Mouse (Mus musculus): ENCODE measurements around the gene Ugt1a2. TPM values are rescaled to one million over a fixed set of nuclear protein-coding genes. Genes with fewer than 3 reads are reported as not detected.

Gene Ugt1a2
- polyA plus RNA-seq, 1 experiment from 2014 or later: not detected

DNA sequence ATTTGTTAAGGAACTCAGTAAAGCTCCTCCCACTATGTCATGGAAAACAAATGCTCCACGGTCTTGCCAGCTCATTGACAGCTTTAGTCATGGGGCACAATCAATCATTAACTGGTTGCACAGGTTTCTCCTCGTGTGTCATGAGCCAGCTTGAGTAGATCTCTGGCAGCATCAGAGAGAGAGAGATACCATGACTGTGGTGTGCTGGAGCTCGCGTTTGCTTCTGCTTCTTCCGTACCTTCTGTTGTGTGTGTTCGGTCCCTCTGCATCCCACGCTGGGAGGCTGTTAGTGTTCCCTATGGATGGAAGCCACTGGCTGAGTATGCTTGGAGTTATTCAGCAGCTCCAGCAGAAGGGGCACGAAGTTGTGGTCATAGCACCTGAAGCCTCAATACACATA is 11.4 kb downstream of the Ugt1a2 start, which contains the start of gene Ugt1a1:
Gene Ugt1a1 (plus strand): TSS at position 148 of the 400 bp plus-strand sequence.
- H3K4me1 ChIP-seq: no peaks in the 10 kb centered on the region
- no peak for ATAC-seq (ENCODE audit: low FRiP score)
- no peaks in the 10 kb centered on the region for H3K36me3 ChIP-seq (replicated peaks)
- H3K4me3 ChIP-seq (replicated peaks): no peak within 1 kb of the TSS
- H3K9me3 ChIP-seq: peaks cover 52% of the 10 kb centered on the region
- H3K9ac ChIP-seq: no peak within 1 kb of the TSS
- 70% methylated on average over 8 of the region's 8 CpGs for WGBS
- H3K4me2 ChIP-seq: no peak within 1 kb of the TSS
- H3K27me3 ChIP-seq: no peaks in the 10 kb centered on the region
- no peak within 1 kb of the TSS for H3K27ac ChIP-seq

DNA sequence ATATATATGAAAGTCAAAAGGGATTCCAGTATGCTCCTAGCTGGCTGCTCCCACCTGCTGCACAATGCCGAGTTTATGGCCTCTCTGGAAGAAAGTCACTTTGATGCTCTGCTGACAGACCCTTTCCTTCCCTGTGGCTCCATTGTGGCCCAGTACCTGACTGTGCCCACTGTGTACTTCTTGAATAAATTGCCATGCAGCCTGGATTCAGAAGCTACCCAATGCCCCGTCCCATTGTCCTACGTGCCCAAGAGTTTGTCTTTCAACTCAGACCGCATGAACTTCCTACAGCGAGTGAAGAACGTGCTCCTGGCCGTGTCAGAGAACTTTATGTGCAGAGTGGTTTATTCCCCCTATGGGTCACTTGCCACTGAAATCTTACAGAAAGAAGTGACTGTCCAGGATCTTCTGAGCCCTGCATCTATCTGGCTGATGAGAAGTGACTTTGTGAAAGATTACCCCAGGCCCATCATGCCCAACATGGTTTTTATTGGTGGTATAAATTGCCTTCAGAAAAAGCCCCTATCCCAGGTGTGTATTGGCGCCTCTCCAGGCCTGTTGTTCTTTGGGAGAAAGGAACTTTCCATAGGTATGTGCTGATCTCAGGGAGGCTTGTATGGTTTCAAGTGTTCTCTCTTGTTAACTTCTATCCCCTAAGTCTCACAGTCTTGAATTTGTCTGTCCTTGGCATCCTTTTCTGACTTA is 12.1 kb downstream of the Ugt1a2 start:
- H3K4me2 ChIP-seq: no peak overlapping the region
- 64% methylated on average over 8 of the region's 8 CpGs for WGBS
- ATAC-seq (ENCODE audit: low FRiP score): peak; percentile 22

DNA sequence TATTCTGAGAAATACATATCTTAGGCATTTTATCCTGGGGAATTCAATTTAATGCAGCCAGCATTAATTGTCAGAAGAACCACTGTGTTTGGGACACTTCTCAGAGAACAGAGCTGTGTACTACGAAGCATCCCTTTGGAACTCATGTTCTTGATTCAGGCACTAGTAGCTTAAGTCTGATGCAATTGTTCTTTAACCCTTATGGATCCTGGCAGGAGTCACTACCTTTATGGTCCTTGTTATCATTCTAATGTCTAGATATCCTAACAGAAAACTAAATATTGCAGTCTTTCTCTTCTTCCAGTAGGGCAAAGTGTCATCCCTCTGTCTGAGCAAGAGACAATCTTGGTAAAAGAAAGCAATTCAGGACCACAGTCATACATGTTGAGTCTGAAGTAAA is 12.7 kb downstream of the Ugt1a2 start:
- 79% methylated on average over 1 of the region's 1 CpGs for WGBS
- no peaks in the 10 kb centered on the region for H3K36me3 ChIP-seq (replicated peaks)
- H3K9me3 ChIP-seq: peaks cover 61% of the 10 kb centered on the region
- no peak for ATAC-seq (ENCODE audit: low FRiP score)
- no peak overlapping the region for H3K4me3 ChIP-seq (replicated peaks)
- H3K9ac ChIP-seq: no peak overlapping the region
- H3K4me2 ChIP-seq: no peak overlapping the region
- no peaks in the 10 kb centered on the region for H3K4me1 ChIP-seq
- no peak overlapping the region for H3K27ac ChIP-seq
- H3K27me3 ChIP-seq: no peaks in the 10 kb centered on the region

More for the DNA sequence above, 12.1 kb downstream of the Ugt1a2 start:
- Histone ChIP-seq H3K36me3 (replicated peaks) (no peaks in the 10 kb centered on the region), H3K27ac (no peak overlapping the region), H3K4me3 (replicated peaks) (no peak overlapping the region), H3K9ac (no peak overlapping the region), H3K9me3 (peaks cover 59% of the 10 kb centered on the region), H3K4me1 (no peaks in the 10 kb centered on the region), H3K27me3 (no peaks in the 10 kb centered on the region)

DNA sequence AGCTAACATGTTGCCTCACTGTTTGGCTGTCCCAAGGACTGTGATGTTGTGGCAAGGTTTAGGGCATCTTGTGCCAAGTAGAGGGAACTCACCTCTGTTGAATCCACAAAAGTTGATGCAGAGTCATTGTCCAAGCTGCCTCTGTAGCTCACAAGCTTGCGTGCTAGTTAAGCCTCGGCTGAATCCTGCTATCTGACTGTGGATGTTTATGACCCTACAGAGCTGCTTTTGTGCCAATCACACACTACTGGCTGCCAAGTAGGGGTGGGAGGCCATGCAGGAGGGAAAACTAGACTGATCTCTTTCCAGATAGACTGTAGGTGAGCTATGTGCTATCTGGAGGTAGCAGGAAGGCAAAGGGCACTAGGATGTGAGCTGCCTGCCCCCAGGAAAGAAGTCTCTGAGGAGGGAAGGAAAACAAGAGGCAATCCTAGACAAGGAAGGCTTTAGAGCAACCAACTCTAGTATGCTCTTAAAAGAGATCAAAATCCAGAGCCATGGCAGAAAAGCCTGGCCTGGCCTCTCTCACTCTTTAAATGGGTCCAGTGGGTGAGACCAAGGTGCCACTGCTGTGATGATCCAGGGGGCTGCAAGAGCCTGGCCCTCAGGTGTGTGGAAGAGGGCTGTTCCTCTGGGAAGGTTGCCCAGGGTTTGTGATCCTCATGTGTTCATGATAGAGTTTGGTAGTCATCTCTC is 13.5 kb downstream of the Ugt1a2 start:
- Histone ChIP-seq H3K27me3 (no peaks in the 10 kb centered on the region), H3K9ac (no peak overlapping the region), H3K9me3 (peaks cover 61% of the 10 kb centered on the region), H3K4me2 (no peak overlapping the region), H3K27ac (no peak overlapping the region), H3K4me3 (replicated peaks) (no peak overlapping the region), H3K4me1 (no peaks in the 10 kb centered on the region), H3K36me3 (replicated peaks) (no peaks in the 10 kb centered on the region)
- 86% methylated on average over 2 of the region's 2 CpGs for WGBS
- no peak for ATAC-seq (ENCODE audit: low FRiP score)

DNA sequence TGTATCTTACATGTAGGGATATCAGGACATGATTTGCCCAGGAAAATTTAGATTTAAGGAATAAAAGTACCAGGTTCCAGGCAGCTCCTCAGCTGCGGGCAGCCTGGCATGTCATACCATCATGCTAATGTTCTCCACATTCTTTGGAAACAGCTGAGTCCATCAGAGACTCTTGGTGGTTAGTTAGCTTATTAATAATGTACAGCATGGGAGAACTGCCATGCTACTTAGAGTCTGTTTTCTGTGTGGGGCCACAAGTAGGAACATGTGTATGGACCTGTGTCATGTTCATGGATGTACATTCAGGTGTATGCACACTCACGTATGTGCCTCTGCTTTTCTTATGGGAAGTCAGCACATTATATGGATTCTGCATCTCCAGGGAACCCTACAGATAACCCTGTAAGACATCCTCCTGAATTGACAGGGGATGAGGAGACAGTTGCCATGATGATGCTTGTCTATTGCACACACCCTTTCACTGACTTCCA is 14.1 kb downstream of the Ugt1a2 start:
- no peak overlapping the region for H3K4me2 ChIP-seq
- peaks cover 61% of the 10 kb centered on the region for H3K9me3 ChIP-seq
- 82% methylated on average over 2 of the region's 2 CpGs for WGBS
- H3K27me3 ChIP-seq: no peaks in the 10 kb centered on the region
- H3K36me3 ChIP-seq (replicated peaks): no peaks in the 10 kb centered on the region
- no peak overlapping the region for H3K4me3 ChIP-seq (replicated peaks)
- H3K4me1 ChIP-seq: no peaks in the 10 kb centered on the region
- no peak overlapping the region for H3K27ac ChIP-seq
- ATAC-seq (ENCODE audit: low FRiP score): no peak
- H3K9ac ChIP-seq: no peak overlapping the region

DNA sequence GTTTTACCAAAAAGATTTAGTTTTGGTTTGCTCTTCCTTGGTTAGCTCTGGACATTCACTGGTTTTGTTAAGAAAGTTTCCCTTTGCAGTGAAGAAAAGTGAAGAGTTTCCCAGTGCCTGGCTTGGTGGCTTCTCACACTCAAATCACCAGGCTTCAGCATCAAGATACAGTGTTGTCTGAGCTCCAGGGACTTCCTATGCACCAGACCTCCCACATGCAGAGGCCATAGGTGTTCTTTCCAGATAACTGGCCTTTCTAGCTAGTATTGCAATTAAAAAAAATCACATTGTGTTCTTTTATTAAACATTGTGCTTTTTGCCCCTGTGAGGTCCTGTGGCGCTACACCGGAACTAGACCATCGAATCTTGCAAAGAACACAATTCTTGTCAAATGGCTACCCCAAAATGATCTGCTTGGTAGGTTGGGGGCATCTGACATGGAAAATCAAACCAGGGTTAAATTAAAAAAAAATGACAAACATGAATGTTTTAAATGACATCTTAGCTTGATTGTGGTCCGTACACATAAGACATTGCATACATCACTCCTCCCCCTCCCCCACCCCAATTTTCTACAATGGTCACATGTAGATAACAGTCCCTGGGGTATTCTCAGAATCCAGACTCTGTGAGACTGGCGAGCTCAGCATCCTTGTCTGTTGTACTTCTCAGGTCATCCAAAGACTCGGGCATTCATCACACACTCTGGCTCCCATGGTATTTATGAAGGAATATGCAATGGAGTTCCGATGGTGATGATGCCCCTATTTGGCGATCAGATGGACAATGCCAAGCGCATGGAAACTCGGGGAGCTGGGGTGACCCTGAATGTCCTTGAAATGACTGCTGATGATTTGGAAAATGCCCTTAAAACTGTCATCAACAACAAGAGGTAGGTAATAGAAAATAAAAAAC is 15.3 kb downstream of the Ugt1a2 start:
- Histone ChIP-seq H3K9me3 (peaks cover 61% of the 10 kb centered on the region), H3K27me3 (no peaks in the 10 kb centered on the region), H3K27ac (no peak overlapping the region), H3K4me3 (replicated peaks) (no peak overlapping the region), H3K4me2 (no peak overlapping the region), H3K9ac (no peak overlapping the region), H3K36me3 (replicated peaks) (no peaks in the 10 kb centered on the region), H3K4me1 (no peaks in the 10 kb centered on the region)
- no peak for ATAC-seq (ENCODE audit: low FRiP score)
- WGBS: 72% methylated on average over 10 of the region's 10 CpGs

DNA sequence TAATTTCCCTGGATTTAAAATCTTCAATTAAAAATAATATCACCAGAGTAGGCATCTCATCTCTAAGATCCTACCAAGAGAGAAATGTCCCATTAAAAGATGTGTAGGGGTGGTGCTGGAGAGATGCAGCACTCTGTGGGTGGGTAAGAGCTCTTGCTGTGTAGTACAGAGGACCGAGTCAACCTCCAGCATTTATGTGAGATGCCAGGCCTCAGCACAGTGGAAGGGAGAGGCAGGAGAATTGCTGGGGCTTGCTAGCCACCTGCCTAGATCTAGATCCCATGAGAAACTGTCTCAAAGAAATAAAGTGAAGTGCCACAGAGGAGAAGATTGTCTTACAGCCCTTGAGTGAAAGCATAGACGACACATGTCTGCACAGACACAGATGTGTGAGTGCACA is 16.1 kb downstream of the Ugt1a2 start:
- WGBS: 57% methylated on average over 2 of the region's 2 CpGs
- Histone ChIP-seq H3K9me3 (peaks cover 58% of the 10 kb centered on the region), H3K27me3 (no peaks in the 10 kb centered on the region), H3K4me2 (no peak overlapping the region), H3K4me3 (replicated peaks) (no peak overlapping the region), H3K4me1 (no peaks in the 10 kb centered on the region), H3K27ac (no peak overlapping the region), H3K9ac (no peak overlapping the region), H3K36me3 (replicated peaks) (no peaks in the 10 kb centered on the region)
- ATAC-seq (ENCODE audit: low FRiP score): no peak

DNA sequence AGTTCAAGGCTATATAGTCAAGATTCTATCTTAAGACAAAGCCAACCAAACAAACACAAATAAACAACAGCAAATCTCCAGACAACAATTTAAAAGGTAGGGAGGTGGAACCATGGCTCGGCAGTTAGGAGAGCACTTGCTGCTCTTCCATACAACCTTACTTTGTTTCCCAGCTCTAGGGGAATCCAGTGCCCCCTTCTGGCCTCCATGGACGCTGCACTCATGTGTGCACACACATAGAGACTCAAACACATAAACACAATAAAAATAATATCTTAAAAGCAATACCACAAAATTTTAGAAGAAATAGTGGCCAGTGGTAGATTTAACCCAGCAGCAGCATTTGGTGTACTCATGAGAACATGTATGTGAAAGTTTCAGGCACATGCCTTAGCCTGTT is 16.7 kb downstream of the Ugt1a2 start:
- H3K4me3 ChIP-seq (replicated peaks): no peak overlapping the region
- WGBS: 64% methylated on average over 2 of the region's 2 CpGs
- H3K36me3 ChIP-seq (replicated peaks): no peaks in the 10 kb centered on the region
- H3K9me3 ChIP-seq: peaks cover 54% of the 10 kb centered on the region
- H3K27ac ChIP-seq: no peak overlapping the region
- ATAC-seq (ENCODE audit: low FRiP score): no peak
- H3K4me2 ChIP-seq: no peak overlapping the region
- no peak overlapping the region for H3K9ac ChIP-seq
- no peaks in the 10 kb centered on the region for H3K4me1 ChIP-seq
- no peaks in the 10 kb centered on the region for H3K27me3 ChIP-seq

DNA sequence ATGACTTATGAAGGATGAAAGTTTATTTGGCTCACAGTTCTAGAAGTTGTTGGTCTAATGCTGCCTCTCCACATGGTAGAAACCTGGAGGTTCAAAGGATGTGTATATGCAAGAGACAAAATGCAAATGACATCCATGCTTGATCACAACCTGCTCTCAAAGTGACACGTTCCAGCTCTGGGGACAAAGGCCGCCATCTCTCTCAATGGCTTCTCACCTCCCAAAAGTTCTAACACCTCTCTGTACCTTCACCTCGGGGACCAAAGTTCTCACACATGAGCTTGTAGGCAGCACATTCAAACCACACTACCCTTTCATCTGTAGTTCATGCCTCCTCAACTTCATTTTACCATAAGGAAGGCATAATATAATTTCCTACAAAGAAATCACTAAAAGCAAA is 17.2 kb downstream of the Ugt1a2 start:
- ATAC-seq (ENCODE audit: low FRiP score): no peak
- Histone ChIP-seq H3K9ac (no peak overlapping the region), H3K4me2 (no peak overlapping the region), H3K4me3 (replicated peaks) (no peak overlapping the region), H3K27me3 (no peaks in the 10 kb centered on the region), H3K36me3 (replicated peaks) (no peaks in the 10 kb centered on the region), H3K27ac (no peak overlapping the region), H3K4me1 (no peaks in the 10 kb centered on the region), H3K9me3 (peaks cover 52% of the 10 kb centered on the region)
- 45% methylated on average over 3 of the region's 3 CpGs for WGBS

DNA sequence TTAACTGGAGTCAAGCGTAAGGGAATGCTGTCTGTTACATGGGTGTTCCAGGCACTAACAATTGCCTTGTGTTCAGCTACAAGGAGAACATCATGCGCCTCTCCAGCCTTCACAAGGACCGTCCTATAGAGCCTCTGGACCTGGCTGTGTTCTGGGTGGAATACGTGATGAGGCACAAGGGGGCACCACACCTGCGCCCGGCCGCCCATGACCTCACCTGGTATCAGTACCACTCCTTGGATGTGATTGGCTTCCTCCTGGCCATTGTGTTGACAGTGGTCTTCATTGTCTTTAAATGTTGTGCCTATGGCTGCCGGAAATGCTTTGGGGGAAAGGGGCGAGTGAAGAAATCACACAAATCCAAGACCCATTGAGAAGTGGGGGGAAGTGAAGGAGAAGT is 17.6 kb downstream of the Ugt1a2 start:
- peaks cover 47% of the 10 kb centered on the region for H3K9me3 ChIP-seq
- no peak overlapping the region for H3K27ac ChIP-seq
- H3K4me2 ChIP-seq: no peak overlapping the region
- no peak overlapping the region for H3K4me3 ChIP-seq (replicated peaks)
- ATAC-seq (ENCODE audit: low FRiP score): no peak
- H3K4me1 ChIP-seq: no peaks in the 10 kb centered on the region
- 74% methylated on average over 9 of the region's 9 CpGs for WGBS
- no peaks in the 10 kb centered on the region for H3K27me3 ChIP-seq
- H3K36me3 ChIP-seq (replicated peaks): no peaks in the 10 kb centered on the region
- H3K9ac ChIP-seq: no peak overlapping the region

DNA sequence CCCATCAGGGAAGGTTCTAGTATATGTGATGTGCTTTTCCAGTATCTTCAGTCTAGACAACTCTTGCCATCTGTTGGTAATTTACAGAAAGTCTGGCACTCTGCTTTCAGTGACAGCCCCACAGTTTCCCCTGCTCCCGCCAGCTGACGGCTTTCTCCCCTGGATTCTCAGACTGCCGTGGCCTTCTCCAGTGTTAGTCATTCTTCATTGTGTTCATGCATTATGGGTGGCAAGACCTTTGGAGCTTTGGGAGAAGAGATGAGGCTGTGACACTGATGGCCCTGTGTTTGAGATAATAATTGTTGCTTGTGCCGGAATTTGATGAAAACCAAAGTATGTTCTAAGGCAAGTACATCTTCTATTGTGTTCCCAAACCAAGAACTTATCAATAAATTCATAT is 18.2 kb downstream of the Ugt1a2 start:
- H3K4me2 ChIP-seq: no peak overlapping the region
- no peak for ATAC-seq (ENCODE audit: low FRiP score)
- 51% methylated on average over 4 of the region's 4 CpGs for WGBS

DNA sequence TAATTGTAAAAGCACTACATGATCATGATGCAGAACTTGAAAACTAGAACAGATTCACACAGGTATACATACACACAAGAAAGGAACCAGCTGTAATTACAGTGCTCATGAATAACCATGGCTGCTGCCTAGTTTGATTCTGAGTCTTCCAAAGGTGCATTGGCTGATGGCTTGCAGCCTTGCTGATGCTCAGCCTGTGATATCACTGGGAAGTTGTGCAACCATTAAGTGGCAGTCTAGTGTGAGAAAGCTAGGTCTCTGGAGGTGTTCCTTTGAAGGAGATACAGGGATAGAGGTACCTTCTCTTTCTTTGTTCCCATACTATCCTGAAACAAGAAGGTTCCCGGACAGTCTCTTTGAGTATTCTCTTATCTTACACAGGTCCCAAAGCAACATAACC is 18.7 kb downstream of the Ugt1a2 start:
- Histone ChIP-seq H3K9ac (no peak overlapping the region), H3K9me3 (peaks cover 37% of the 10 kb centered on the region), H3K27ac (no peak overlapping the region), H3K4me1 (no peaks in the 10 kb centered on the region), H3K36me3 (replicated peaks) (no peaks in the 10 kb centered on the region), H3K4me2 (no peak overlapping the region), H3K27me3 (no peaks in the 10 kb centered on the region), H3K4me3 (replicated peaks) (no peak overlapping the region)
- 18% methylated on average over 1 of the region's 1 CpGs for WGBS
- no peak for ATAC-seq (ENCODE audit: low FRiP score)

More for the DNA sequence above, 18.2 kb downstream of the Ugt1a2 start:
- Histone ChIP-seq H3K27ac (no peak overlapping the region), H3K4me3 (replicated peaks) (no peak overlapping the region), H3K27me3 (no peaks in the 10 kb centered on the region), H3K9me3 (peaks cover 42% of the 10 kb centered on the region), H3K9ac (no peak overlapping the region), H3K4me1 (no peaks in the 10 kb centered on the region), H3K36me3 (replicated peaks) (no peaks in the 10 kb centered on the region)

Data from forebrain, embryonic 12.5 days (tissue).